Mouse (Mus musculus) hindbrain, embryonic 12.5 days (tissue): ENCODE measurements around the gene Baz2b. TPM values are rescaled to one million over a fixed set of nuclear protein-coding genes. Genes with fewer than 3 reads are reported as not detected.

Experiments
- ATAC-seq: fragments of 200-750 bp; cut with Nextera tagmentation; 2 replicates; pipeline ENCODE4 v1.8.0; 2017; ENCODE audit warnings: moderate TSS enrichment; ENCODE audit not compliant: low FRiP score
- H3K27ac ChIP-seq: fragments of 300-500 bp; sonication (generic); 2 replicates; pipeline ENCODE4 v1.5.1; 2016; ENCODE audit warnings: mild to moderate bottlenecking
- H3K27me3 ChIP-seq: fragments of 300-500 bp; sonication (generic); 2 replicates; pipeline ENCODE4 v1.6.1; 2016; ENCODE audit warnings: mild to moderate bottlenecking
- H3K36me3 ChIP-seq: fragments of 300-500 bp; sonication (generic); 2 replicates; pipeline ENCODE4 v1.6.1; 2016; ENCODE audit warnings: mild to moderate bottlenecking
- H3K4me1 ChIP-seq: fragments of 300-500 bp; sonication (generic); 2 replicates; pipeline ENCODE4 v1.6.1; 2016
- H3K4me2 ChIP-seq: fragments of 300-500 bp; sonication (generic); replicated peaks from 2 replicates; pipeline ENCODE4 v1.6.1; 2016; ENCODE audit warnings: mild to moderate bottlenecking
- H3K4me3 ChIP-seq: fragments of 300-500 bp; sonication (generic); 2 replicates; pipeline ENCODE4 v1.5.1; 2016; ENCODE audit warnings: mild to moderate bottlenecking
- H3K9ac ChIP-seq: fragments of 300-500 bp; sonication (generic); 2 replicates; pipeline ENCODE4 v1.6.1; 2016; ENCODE audit warnings: mild to moderate bottlenecking, moderate library complexity
- H3K9me3 ChIP-seq: fragments of 300-500 bp; sonication (generic); replicated peaks from 2 replicates; pipeline ENCODE4 v1.6.1; 2016; ENCODE audit warnings: mild to moderate bottlenecking
- WGBS: fragments of 180-500 bp; shearing (Covaris S2); methylation state at CpG from one replicate; pipeline ENCODE4 v1.1.7; 2016; 5-methylcytosine and 5-hydroxymethylcytosine counted together
- polyA plus RNA-seq: library from polyadenylated mRNA; unstranded; fragments of >200 nt; fragmentation: Nextera tagmentation; extraction: Ambion mirVana; gene quantifications from 2 replicates; pipeline ENCODE4 v1.2.1, GENCODE M21; 2016

Baz2b gene
- polyA plus RNA-seq, 1 experiment from 2014 or later = 92.4 TPM

GRCm38 (mm10) chr2:60113661-60114560 lies 95.7 kb downstream of the Baz2b start:
- peaks cover 11% of the 10 kb centered on the region for H3K36me3 ChIP-seq
- no peaks in the 10 kb centered on the region for H3K27me3 ChIP-seq
- ATAC-seq = no peak
- WGBS = 89% methylated on average over 12 of the region's 12 CpGs
- no peak overlapping the region for H3K27ac ChIP-seq
- no peak overlapping the region for H3K4me2 ChIP-seq
- H3K4me1 ChIP-seq = peaks cover 23% of the 10 kb centered on the region
- H3K9ac ChIP-seq = no peak overlapping the region
- H3K4me3 ChIP-seq = no peak overlapping the region
- no peaks in the 10 kb centered on the region for H3K9me3 ChIP-seq

- Histone ChIP-seq H3K27me3 (no peaks in the 10 kb centered on the region), H3K4me1 (peaks cover 13% of the 10 kb centered on the region; the same call in 1 of the 2 replicates), H3K9ac (no peak overlapping the region), H3K27ac (no peak overlapping the region), H3K36me3 (peaks cover 11% of the 10 kb centered on the region), H3K4me3 (no peak overlapping the region), H3K4me2 (no peak overlapping the region), H3K9me3 (no peaks in the 10 kb centered on the region)
- WGBS = 91% methylated on average over 2 of the region's 2 CpGs
- no peak for ATAC-seq
Observed at GRCm38 (mm10) chr2:60112116-60112515, 97.5 kb downstream of the Baz2b start.

GRCm38 (mm10) chr2:60109001-60109400 lies 100.6 kb downstream of the Baz2b start:
- no peak overlapping the region for H3K4me2 ChIP-seq
- ATAC-seq = no peak
- H3K9ac ChIP-seq = no peak overlapping the region
- no peaks in the 10 kb centered on the region for H3K9me3 ChIP-seq
- H3K4me3 ChIP-seq = no peak overlapping the region
- 0 out of 2 replicates have a peak, but pooled peaks cover 6% of the 10 kb centered on the region for H3K4me1 ChIP-seq
- 92% methylated on average over 3 of the region's 3 CpGs for WGBS
- no peak overlapping the region for H3K27ac ChIP-seq
- H3K36me3 ChIP-seq = peaks cover 11% of the 10 kb centered on the region
- no peaks in the 10 kb centered on the region for H3K27me3 ChIP-seq

- no peak for ATAC-seq
- Histone ChIP-seq H3K36me3 (no peaks in the 10 kb centered on the region), H3K27me3 (no peaks in the 10 kb centered on the region), H3K4me1 (no peaks in the 10 kb centered on the region), H3K4me2 (no peak overlapping the region), H3K9me3 (no peaks in the 10 kb centered on the region), H3K9ac (no peak overlapping the region), H3K4me3 (no peak overlapping the region), H3K27ac (no peak overlapping the region)
- 87% methylated on average over 4 of the region's 4 CpGs for WGBS
Observed at GRCm38 (mm10) chr2:60096625-60097024, 113.0 kb downstream of the Baz2b start.

- 32% methylated on average over 6 of the region's 6 CpGs for WGBS
- no peaks in the 10 kb centered on the region for H3K27me3 ChIP-seq
- ATAC-seq = peak; percentile 65
- peak overlapping the region; percentile 7; the same call in 1 of the 2 replicates for H3K27ac ChIP-seq
- no peaks in the 10 kb centered on the region for H3K36me3 ChIP-seq
- no peak overlapping the region for H3K4me3 ChIP-seq
- H3K4me1 ChIP-seq = peaks cover 11% of the 10 kb centered on the region
- no peaks in the 10 kb centered on the region for H3K9me3 ChIP-seq
- no peak overlapping the region for H3K9ac ChIP-seq
- 0 out of 2 replicates have a peak overlapping the region, but pooled peaks have one; percentile 24 for H3K4me2 ChIP-seq
Observed at GRCm38 (mm10) chr2:60090280-60090679, 119.4 kb downstream of the Baz2b start.

- H3K4me2 ChIP-seq = peak overlapping the region; percentile 27
- WGBS = 48% methylated on average over 15 of the region's 15 CpGs
- peaks cover 11% of the 10 kb centered on the region for H3K4me1 ChIP-seq
- no peak overlapping the region for H3K9ac ChIP-seq
- no peaks in the 10 kb centered on the region for H3K36me3 ChIP-seq
- 0 out of 2 replicates have a peak, but pooled peaks have one; percentile 48 for ATAC-seq
- H3K4me3 ChIP-seq = no peak overlapping the region
- no peaks in the 10 kb centered on the region for H3K27me3 ChIP-seq
- H3K27ac ChIP-seq = peak overlapping the region; percentile 64
- no peaks in the 10 kb centered on the region for H3K9me3 ChIP-seq
Observed at GRCm38 (mm10) chr2:60089528-60090247, 120.0 kb downstream of the Baz2b start.

- Histone ChIP-seq H3K27me3 (no peaks in the 10 kb centered on the region), H3K4me3 (no peak overlapping the region), H3K36me3 (no peaks in the 10 kb centered on the region), H3K27ac (peak overlapping the region; percentile 64), H3K9me3 (no peaks in the 10 kb centered on the region), H3K4me1 (peaks cover 11% of the 10 kb centered on the region), H3K9ac (no peak overlapping the region), H3K4me2 (no peak overlapping the region)
- WGBS = 89% methylated on average over 14 of the region's 14 CpGs
- ATAC-seq = no peak
Observed at GRCm38 (mm10) chr2:60088785-60089527, 120.7 kb downstream of the Baz2b start.

GRCm38 (mm10) chr2:60086197-60086903 lies 123.3 kb downstream of the Baz2b start:
- Histone ChIP-seq H3K27me3 (no peaks in the 10 kb centered on the region), H3K36me3 (no peaks in the 10 kb centered on the region), H3K4me3 (no peak overlapping the region), H3K4me1 (peaks cover 19% of the 10 kb centered on the region), H3K27ac (no peak overlapping the region), H3K9me3 (no peaks in the 10 kb centered on the region), H3K4me2 (no peak overlapping the region), H3K9ac (no peak overlapping the region)
- WGBS = 89% methylated on average over 8 of the region's 8 CpGs
- ATAC-seq = no peak

- H3K4me2 ChIP-seq = no peak overlapping the region
- no peak overlapping the region for H3K9ac ChIP-seq
- no peak overlapping the region for H3K27ac ChIP-seq
- peaks cover 16% of the 10 kb centered on the region for H3K4me1 ChIP-seq
- H3K36me3 ChIP-seq = no peaks in the 10 kb centered on the region
- WGBS = 92% methylated on average over 1 of the region's 1 CpGs
- H3K9me3 ChIP-seq = no peaks in the 10 kb centered on the region
- ATAC-seq = no peak
- H3K27me3 ChIP-seq = no peaks in the 10 kb centered on the region
- no peak overlapping the region for H3K4me3 ChIP-seq
Observed at GRCm38 (mm10) chr2:60084823-60085222, 124.8 kb downstream of the Baz2b start.

- WGBS = 61% methylated on average over 7 of the region's 7 CpGs
- no peaks in the 10 kb centered on the region for H3K9me3 ChIP-seq
- H3K4me2 ChIP-seq = no peak overlapping the region
- H3K36me3 ChIP-seq = no peaks in the 10 kb centered on the region
- H3K4me3 ChIP-seq = no peak overlapping the region
- no peak overlapping the region for H3K27ac ChIP-seq
- H3K4me1 ChIP-seq = peaks cover 12% of the 10 kb centered on the region
- no peaks in the 10 kb centered on the region for H3K27me3 ChIP-seq
- H3K9ac ChIP-seq = no peak overlapping the region
- ATAC-seq = no peak
Observed at GRCm38 (mm10) chr2:60082984-60083636, 126.5 kb downstream of the Baz2b start.

GRCm38 (mm10) chr2:60082225-60082624 lies 127.4 kb downstream of the Baz2b start:
- no peaks in the 10 kb centered on the region for H3K27me3 ChIP-seq
- no peak overlapping the region for H3K4me2 ChIP-seq
- H3K9ac ChIP-seq = no peak overlapping the region
- H3K27ac ChIP-seq = no peak overlapping the region
- H3K9me3 ChIP-seq = no peaks in the 10 kb centered on the region
- 90% methylated on average over 4 of the region's 4 CpGs for whole genome bisulfite sequencing
- ATAC-seq = no peak
- no peak overlapping the region for H3K4me3 ChIP-seq
- no peaks in the 10 kb centered on the region for H3K36me3 ChIP-seq
- H3K4me1 ChIP-seq = peaks cover 19% of the 10 kb centered on the region
